Mouse (Mus musculus) brain, embryonic 14.5 days (tissue): ENCODE data around the gene Lmtk3.

Experiments
- CTCF ChIP-seq: fragments of 200-500 bp; IDR thresholded peaks from 2 replicates; pipeline ENCODE4 v1.5.1; 2012; ENCODE audit warnings: inconsistent platforms, mild to moderate bottlenecking, moderate library complexity, borderline replicate concordance; ENCODE audit not compliant: insufficient read depth, insufficient read length; ENCODE audit errors: extremely low read depth
- POLR2A ChIP-seq: fragments of 200-500 bp; IDR thresholded peaks from 2 replicates; pipeline ENCODE4 v1.6.1; 2012; ENCODE audit warnings: mild to moderate bottlenecking, inconsistent platforms, borderline replicate concordance; ENCODE audit not compliant: poor library complexity, insufficient read depth, insufficient read length, severe bottlenecking; ENCODE audit errors: extremely low read depth

DNA sequence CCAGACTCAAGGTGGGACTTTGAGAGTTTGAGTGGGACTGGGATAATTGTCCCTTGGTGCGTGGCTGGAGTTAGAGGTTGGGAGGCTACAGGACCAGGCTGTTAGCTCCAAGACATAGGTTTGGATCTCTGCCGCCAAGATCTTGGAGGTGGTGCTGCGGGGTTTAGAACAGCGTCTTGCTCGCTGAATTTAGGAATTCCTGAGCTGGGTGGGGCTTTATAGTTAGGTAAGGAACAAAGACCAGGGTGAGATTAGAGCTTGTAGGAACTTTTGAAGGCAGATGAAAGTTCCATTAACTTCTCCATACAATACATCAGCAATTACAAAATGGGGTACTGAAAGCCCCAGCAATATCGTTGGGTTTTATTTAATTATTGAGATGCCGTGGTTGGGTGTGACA lies 16.5 kb downstream of the Lmtk3 start:
- TF ChIP-seq POLR2A, result no peak
- no peak for TF ChIP-seq CTCF
